Mouse (Mus musculus) gastrocnemius, postnatal 14 days (tissue): ENCODE results near the gene Manba. TPM values are rescaled to one million over a fixed set of nuclear protein-coding genes. Genes with fewer than 3 reads are reported as not detected.
"Not testable (repeated sequence)": the region's sequence is repeated elsewhere in the genome, so short reads cannot be mapped to it uniquely, and the experiment has no call there.

Experiments
- DNase-seq: peaks from one replicate; pipeline ENCODE4 v3.0.0; 2021; ENCODE audit warnings: mixed read lengths
- intact Hi-C: fragments of 180-260 bp; cut with DNase I; formaldehyde crosslinking; loops from one replicate; pipeline ENCODE4 v1.15.1; 2025; ENCODE audit warnings: low total_unique reads
- total RNA-seq, 2 experiments: library from RNA; stranded (reverse); gene quantifications; 2 replicates each; pipeline ENCODE4 v1.2.3; 2021

Gene Manba
- total RNA-seq, 2 experiments from 2014 or later = 4.6 to 6.6 TPM

DNA sequence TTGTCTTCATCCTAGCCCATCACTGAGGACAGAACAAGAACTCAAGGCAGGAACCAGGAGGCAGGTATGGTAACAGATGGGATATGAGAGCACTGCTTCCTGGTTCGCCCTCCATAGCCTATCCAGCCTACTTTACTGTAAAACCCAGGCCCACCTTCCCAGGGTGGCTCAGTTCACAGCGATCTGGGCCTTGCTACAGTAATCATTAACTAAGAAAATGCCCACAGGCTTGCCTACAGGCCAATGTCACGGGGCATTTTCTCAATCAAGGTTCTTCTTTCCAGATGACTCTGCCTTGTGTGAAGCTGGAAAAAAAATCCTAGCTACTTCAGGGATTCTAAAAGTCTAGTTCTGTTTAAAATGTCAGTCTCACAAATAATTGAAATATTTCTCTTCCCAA lies 3.8 kb upstream of the Manba start:
- no peak for DNase-seq
- intact Hi-C loops = no loop called here

DNA sequence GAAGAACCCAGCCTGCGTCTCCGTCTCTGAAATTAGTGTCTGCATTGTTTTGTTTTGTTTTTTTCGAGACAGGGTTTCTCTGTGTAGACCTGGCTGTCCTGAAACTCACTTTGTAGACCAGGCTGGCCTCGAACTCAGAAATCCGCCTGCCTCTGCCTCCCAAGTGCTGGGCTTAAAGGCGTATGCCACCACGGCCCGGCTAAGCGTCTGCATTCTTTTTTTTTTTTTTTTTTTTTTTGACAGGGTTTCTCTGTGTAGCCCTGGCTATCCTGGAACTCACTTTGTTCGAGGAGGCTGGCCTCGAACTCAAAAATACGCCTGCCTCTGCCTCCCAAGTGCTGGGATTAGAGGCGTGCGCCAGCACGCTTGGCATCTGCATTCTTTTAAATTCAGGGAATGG lies 761 bp upstream of the Manba start:
- intact Hi-C loops, DNase-seq: not testable (repeated sequence)

DNA sequence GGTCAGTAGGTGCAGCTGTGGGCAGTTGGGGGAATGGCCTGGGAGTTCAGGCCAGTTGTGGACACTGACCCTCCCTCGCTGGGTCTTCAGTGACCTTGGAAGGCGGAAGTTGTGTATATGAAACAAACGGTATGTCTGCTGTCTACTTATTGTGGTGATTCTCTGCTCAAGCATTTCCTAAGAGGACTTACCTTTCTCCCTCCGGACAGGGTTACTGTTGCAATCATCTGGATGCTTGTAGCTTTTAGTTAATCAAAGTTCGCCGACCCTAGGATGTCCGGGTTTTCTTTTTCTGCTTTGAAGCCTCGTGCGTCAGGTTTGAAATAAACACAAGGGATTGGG lies 460 bp downstream of the Manba start:
- DNase-seq = no peak
- intact Hi-C loops = no loop called here

DNA sequence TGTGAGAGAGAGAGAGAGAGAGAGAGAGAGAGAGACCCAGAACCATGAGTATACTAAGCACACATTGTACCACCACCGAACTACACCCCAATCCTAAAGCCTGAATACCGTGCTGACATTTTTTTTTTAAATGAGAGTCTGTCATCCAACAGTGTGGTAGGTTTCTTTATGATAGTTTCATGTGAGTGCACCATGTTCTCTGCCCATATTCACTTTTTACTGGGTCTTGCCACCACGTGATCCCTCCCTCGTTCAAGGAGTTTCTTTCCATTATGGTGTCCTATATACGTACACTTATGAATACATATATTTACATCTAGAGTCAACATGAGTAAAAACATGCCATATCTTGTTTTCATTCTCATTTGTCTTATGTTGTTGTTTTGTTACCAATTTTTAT lies 940 bp downstream of the Manba start:
- DNase-seq = no peak
- intact Hi-C loops = no loop called here

DNA sequence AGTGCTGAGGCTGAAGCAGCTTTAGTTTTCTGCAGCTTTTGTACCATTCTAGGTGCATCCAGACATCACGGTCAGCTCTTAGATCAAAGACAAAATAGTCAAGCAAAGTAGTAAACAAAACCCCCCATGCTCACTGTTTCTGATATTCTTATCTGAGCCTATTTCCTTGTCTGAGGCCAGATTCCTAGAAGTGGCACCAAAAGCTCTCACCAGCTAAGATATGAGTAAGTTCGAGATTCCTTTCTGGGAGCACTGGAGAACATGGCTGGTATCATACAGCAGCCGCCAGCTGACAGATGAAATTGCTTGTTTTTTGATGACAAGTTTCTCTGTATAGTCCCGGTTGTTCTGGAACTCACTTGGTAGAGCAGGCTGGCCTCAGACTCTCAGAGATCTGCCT lies 2.4 kb downstream of the Manba start:
- no peak for DNase-seq
- intact Hi-C loops = no loop called here

DNA sequence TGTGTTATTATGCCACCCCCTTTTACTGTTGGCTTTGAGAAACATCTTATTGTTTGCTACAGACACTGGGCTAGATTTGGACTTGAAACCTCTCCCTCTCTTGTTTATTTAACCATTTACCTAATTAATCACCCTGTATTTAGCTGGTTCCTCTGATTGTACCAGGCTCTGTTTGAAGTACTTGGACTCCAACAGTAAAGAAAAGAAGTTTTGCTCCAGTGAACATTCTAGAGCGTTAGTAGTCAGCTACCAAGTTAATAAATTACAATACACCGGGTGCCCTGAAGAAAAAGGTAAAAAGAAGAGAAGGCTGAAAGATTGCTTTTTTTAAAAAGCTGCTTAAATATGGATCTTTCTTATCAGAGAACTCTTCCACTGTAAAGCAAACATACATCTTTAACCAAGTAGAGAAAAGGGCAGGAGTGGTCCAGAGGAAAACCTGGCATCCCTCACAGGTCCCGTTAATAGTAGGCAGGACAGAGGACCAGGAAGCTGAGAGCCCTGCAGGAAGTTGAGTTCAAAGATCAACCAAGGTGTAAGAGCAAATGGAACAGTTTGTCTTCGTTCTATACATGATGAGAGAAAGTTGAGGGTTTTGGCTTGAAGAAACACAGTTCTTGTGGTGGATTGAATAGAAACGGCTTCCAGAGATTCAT lies 4.6 kb downstream of the Manba start:
- intact Hi-C loops = no loop called here
- no peak for DNase-seq

DNA sequence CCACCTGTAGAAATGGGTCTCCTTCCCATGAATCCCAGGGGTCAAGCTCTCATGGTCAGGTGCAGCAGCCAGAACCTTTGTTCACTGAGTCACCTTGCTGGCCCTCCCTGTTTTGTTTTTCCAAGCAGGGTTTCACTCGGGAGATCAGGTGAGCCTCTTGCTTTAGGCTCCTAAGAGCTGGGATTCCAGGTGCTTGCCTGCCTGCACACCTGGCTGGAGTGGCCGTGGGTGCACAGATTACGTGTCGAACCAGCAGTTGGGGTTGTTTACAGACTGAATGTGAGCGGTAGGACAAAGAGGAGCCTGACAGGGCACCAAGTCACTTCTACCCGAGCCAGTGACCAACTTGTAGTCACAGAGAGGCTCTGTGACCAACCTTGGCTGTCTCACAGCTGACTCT lies 5.7 kb downstream of the Manba start:
- no peak for DNase-seq

DNA sequence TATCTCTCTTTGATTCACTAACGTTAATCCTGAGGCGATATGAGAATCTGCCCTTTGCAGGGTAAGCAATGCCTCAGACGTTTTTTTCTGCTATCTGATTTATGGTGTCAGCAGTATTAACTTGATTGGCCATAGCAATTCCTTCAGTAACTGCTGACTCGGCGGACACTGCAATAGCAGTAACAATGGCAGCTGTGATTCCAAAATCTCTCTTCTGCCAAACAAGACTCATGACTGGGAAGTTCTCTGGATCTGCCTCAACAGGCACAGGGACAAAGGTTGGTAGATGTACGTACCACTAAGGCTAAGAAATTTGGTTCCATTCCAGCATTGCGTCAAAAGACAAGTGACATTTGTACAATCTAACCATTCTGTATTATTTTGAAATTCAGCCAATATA lies 7.9 kb downstream of the Manba start:
- intact Hi-C loops, DNase-seq: not testable (repeated sequence)

More for the DNA sequence above, 5.7 kb downstream of the Manba start:
- intact Hi-C loops = no loop called here

DNA sequence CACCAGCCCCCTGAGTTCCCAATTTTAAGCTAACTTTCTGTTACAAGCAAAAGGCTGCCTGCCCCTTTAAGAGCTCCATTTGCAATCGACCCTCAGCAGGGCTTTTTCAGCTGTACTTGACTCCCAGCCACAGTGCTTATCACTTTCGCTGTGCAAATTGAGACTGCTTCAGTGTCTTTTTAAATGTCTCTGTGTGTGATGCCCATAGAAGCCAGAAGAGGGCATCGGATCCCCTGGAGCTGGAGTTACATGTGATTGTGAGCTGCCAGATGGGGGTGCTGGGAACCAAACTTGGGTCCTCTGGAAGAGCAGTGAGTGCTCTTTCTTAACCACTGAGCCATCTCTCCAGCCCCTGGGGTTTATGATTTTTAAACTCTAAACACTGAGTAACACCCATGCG lies 12.5 kb downstream of the Manba start:
- DNase-seq, intact Hi-C loops: not testable (repeated sequence)

DNA sequence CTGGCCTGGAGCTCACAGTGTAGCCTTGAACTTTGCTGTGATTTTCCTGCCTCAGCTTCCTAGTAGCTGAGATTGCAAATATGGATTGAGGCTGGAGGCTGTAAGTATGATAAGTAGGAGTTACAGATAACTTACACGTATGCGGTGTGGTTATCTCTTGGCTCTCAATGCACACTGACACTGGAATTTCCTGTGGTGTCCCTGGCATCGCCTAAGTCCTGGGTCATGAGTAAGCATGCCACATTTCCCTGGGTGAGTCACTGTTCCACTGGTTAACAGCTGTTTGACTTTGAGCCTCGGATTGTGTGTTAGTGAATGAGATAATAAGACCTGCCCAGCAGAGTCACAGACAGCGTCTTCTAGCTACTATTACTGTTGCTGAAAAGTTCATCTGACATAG lies 13.5 kb downstream of the Manba start:
- intact Hi-C loops = no loop called here
- DNase-seq = no peak

DNA sequence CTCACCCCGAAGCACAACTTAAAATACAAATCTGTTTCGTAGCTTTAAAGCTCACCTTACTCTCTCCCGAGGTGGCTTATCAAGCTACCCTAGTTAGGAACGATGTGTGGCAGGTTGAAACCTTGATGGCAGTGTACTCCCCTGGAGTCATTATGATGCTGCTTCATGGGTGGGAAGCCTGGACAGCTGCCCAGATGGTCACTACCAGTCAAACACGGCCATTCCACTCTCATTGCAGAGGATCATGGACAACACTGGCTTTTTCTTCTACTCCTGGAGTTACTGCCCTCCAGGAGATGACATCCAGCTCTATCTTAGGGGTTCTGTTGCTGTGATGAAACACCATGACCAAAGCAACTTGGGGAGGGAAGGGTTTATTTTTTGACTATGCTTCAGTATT lies 17.7 kb downstream of the Manba start:
- intact Hi-C loops = no loop called here
- no peak for DNase-seq

DNA sequence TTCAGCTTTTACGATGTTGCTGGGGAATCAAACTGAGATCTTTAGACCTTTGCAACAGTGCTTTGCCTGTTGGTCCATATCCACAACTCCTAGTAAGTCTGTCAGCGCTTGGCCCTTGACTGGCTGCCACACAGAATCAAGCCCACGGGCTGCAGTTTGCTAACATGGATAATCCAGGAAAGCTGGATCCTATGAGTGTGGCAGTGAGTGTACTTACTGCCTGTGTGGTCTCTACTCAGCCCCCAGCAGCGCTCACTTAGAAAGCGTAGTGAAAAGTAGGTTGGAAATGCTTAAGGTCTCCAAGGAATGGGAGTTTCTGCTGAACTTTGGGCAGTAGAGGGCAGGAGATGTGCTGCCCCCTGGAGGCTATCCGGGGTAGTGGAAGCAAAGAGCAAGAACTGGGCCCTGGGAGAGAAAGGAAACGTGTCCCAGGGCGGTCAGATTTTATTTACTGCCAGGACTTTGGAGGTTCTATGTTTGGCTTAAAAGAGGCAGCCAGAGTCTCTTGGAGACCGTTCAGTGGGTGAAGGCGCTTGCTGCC lies 20.0 kb downstream of the Manba start:
- intact Hi-C loops = no loop called here
- peak; percentile 54 for DNase-seq

DNA sequence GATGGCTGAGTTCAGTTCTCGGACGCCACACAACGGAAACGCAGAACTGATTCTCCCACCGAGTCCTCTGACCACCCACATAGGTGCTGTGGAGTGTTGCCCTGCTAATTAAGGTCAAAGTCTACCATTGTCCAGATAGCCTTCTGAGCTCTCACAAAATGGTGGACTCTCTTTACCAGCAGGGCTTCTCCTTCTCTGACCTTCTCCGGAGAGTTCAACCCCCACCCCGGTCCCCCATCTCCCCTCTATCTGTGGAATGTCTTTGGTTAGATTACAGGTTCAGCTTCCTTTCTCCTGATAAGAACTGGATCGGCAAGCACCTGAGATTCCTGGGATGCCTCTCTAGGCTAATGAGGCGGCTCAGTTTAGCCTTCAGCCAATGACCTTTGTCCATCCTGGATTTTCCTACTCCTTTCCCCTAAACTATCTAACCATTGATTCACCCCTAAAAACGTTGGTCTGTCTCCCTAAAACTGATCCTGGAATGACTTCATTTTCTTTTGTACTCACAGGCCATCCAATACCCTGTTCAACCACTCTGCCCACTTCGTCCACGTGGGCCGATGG lies 20.6 kb downstream of the Manba start:
- DNase-seq = no peak
- intact Hi-C loops = no loop called here

DNA sequence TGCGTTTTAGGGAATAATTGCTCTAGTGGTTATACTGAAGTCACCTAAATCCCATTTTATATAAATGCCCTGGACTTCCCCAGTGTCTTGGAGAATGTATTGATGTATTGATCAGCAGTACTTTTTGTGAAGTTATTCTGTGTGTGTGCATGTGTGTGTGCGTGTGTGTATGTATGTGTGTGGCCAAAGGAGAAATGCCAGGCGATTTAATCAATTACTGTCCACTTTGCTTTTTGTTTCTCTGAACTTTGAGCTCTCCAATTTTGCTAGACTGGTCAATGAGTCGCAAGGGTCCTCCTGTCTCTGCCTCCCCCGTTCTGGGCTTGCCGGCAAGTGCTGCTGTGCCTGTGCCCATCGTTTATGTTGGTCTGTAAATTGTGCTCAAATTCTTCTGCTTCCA lies 22.1 kb downstream of the Manba start:
- DNase-seq = no peak
- intact Hi-C loops = no loop called here

DNA sequence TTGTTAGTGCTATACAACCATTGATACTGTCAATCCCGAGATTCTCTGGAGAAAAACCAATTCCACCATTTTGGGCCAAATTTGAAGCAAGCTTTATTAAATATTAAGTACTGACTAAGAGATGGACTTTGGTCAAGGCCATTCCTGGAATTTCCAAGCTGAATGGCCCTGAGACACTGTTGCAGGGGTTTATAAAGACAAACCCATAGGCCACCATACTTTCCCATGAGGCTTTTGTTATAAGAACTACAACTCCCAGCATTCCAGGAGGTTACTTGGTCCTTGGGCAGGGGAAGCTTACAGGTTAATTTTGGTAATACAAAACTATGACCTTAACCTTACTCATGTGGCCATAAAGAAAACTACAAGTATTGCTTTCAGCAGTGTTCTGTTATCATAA lies 22.8 kb downstream of the Manba start:
- intact Hi-C loops = no loop called here
- DNase-seq = no peak

DNA sequence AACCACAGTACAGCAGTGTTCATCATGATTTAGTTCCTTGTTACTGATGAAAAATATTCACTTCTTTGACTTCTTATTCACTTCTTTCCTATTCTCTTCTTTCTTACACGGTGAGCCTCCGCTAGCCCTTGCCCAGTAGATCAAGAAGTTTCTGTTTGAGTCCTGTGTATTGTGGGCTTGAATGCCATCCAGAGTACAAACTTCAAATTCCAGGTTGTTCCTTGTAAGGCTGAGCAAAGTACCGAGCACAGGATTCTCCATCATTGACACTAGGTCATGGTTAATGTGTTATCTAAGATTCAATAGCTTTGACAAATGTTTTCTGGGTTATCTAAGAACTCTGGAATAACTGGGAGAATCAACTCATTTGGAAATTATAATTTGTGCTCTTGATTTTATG lies 25.0 kb downstream of the Manba start:
- no peak for DNase-seq
- intact Hi-C loops = loop anchor here (10.0 kb wide), 1 partner anchor 106 kb away; no protein-coding TSS in a partner anchor

DNA sequence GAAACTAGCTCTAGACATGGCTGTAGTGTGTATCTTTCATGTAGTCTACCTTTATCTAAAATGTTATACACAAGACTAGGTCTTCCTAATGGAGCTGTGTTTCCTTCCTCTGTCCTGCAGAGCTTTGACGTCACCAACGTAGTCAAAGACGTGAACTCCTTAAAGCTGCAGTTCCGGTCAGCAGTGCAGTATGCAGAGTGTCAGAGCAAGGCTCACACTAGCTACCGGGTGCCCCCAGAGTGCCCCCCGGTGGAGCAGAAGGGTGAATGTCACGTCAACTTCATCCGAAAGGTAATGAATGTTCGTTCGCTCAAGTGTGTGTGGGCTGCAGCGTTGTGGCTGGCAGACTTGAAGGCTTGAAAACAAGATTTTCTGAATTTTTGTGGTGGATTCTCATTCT lies 26.3 kb downstream of the Manba start:
- intact Hi-C loops = loop anchor here (10.0 kb wide), 1 partner anchor 107 kb away; no protein-coding TSS in a partner anchor

DNA sequence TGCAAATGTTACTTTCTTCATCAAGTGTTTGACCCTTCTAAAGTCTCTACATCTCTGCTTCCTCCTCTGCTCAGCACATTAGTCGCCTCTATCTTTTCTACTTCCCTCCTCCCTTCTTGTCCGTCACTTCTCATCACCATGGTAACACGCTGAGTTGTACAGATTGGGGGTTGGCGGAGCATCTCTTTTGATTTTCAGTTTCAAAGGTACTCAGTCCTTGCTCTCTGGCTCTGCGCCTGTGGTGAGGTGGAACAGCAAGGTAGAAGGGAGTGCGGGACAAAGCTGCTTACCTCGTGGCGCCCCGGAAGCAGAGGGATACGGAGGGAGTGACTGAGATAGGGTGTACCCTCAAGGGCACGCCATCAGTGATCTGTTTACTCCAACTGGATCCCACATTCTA lies 27.9 kb downstream of the Manba start:
- intact Hi-C loops = loop anchor here (10.0 kb wide), 1 partner anchor 108 kb away; no protein-coding TSS in a partner anchor
- no peak for DNase-seq

More for the DNA sequence above, 26.3 kb downstream of the Manba start:
- no peak for DNase-seq

DNA sequence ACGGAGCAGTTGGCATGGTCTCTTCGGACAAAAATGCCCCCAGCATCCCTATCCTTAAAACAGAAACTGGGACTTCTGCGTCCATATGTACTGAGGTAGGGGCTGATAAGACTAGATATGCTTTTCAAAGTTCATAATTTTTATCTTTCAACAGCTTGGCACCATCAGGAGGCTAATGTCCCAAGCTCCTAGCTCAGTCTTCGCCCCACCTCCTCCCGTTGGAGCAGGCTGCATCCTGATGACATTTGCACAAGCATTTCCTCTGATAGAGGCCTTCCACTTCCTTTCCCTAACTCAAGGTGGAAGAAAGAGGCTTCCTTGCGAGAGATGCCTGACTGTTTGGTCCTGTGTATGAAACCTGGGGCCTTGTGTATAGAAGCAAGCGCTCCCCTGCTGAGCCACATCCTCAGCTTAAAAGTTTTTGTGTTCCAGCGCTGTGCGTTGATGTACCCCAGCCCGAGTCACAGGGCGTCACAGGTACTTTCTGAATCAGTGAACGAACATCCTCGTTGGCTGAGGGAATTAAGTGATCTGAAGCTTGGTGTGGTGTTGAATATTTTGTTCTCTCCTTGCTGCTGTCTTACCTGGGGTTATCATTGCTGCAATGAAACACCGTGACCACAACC lies 28.5 kb downstream of the Manba start:
- intact Hi-C loops = loop anchor here (10.0 kb wide), 1 partner anchor 109 kb away; no protein-coding TSS in a partner anchor
- DNase-seq = no peak

DNA sequence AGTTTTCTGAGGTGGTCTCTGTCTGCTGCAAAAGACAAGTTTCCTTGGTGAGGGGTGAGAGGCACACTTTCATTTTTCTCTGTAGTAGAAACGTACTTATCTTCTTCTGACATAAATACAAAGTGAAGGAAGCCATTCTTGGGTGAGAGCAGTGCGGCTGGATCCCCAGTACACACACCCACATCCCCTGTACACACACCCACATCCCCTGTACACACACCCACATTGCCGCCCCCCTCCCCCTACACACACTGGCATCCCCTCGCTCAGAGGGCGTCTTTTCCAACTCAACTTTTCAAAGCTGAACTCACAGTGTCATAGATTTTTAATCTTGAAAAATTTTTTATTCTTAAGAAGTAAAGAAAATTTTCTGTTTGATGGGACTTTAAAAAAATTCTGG lies 29.8 kb downstream of the Manba start:
- no peak for DNase-seq
- intact Hi-C loops = loop anchor here (10.0 kb wide), 1 partner anchor 110 kb away; no protein-coding TSS in a partner anchor

DNA sequence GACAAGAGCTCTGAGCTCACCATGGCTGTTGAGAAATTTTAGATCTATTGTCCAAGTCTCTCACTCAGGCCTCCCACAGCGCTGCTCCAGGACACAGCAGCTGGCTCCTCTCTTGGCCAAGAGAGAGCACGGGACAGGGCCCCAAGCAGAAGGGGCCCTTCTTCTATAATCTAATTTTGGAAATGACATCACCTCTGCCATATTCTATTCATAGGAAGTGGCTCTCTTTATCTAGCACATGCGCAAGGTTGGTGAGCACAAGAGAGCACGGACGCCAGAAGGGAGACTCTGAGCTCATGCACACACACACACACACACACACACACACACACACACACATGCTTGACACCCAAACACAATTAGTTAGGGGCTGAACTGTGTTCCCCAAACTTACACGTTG lies 31.5 kb downstream of the Manba start:
- intact Hi-C loops = loop anchor here (10.0 kb wide), 1 partner anchor 112 kb away; no protein-coding TSS in a partner anchor
- peak; percentile 44 for DNase-seq
